Mouse (Mus musculus) kidney, embryonic 16.5 days (tissue): Measurements from ENCODE around the gene Cops4. TPM values are rescaled to one million over a fixed set of nuclear protein-coding genes. Genes with fewer than 3 reads are reported as not detected.

Experiments used
- ATAC-seq: fragments of 200-750 bp; cut with Nextera tagmentation; 2 replicates; pipeline ENCODE4 v1.8.0; 2017; ENCODE audit warnings: moderate TSS enrichment; ENCODE audit not compliant: low FRiP score, low TSS enrichment
- H3K27ac ChIP-seq: fragments of 300-500 bp; sonication (generic); 2 replicates; pipeline ENCODE4 v1.5.1; 2014; ENCODE audit warnings: low read length
- H3K27me3 ChIP-seq: fragments of 300-500 bp; sonication (generic); 2 replicates; pipeline ENCODE4 v1.6.1; 2014; ENCODE audit warnings: low read length, control low read depth, mixed read lengths; ENCODE audit not compliant: insufficient read depth
- H3K36me3 ChIP-seq: fragments of 300-500 bp; sonication (generic); 2 replicates; pipeline ENCODE4 v1.6.1; 2014; ENCODE audit warnings: low read length, control low read depth, mixed read lengths; ENCODE audit not compliant: insufficient read depth
- H3K4me1 ChIP-seq: fragments of 300-500 bp; sonication (generic); 2 replicates; pipeline ENCODE4 v1.6.1; 2014; ENCODE audit warnings: low read length, control low read depth, mixed read lengths; ENCODE audit not compliant: insufficient read depth
- H3K4me2 ChIP-seq: fragments of 300-500 bp; sonication (generic); replicated peaks from 2 replicates; pipeline ENCODE4 v1.6.1; 2014; ENCODE audit warnings: low read depth, low read length
- H3K4me3 ChIP-seq: fragments of 300-500 bp; sonication (generic); 2 replicates; pipeline ENCODE4 v1.5.1; 2014; ENCODE audit warnings: mild to moderate bottlenecking, low read length
- H3K9ac ChIP-seq: fragments of 300-500 bp; sonication (generic); replicated peaks from 2 replicates; pipeline ENCODE4 v1.6.1; 2014; ENCODE audit warnings: low read length
- H3K9me3 ChIP-seq: fragments of 300-500 bp; sonication (generic); 2 replicates; pipeline ENCODE4 v1.6.1; 2016; ENCODE audit warnings: low read length, control low read depth
- WGBS: fragments of 180-500 bp; shearing (Covaris S2); extraction: QIAGEN DNeasy Blood & Tissue Kit; methylation state at CpG from one replicate; pipeline ENCODE4 v1.1.7; 2014; 5-methylcytosine and 5-hydroxymethylcytosine counted together
- polyA plus RNA-seq: library from polyadenylated mRNA; unstranded; fragments of >200 nt; fragmentation: Nextera tagmentation; extraction: Ambion mirVana; gene quantifications from 2 replicates; pipeline ENCODE4 v1.2.1, GENCODE M21; 2015

The Cops4 gene
- polyA plus RNA-seq, 1 experiment from 2014 or later = 193 TPM

DNA sequence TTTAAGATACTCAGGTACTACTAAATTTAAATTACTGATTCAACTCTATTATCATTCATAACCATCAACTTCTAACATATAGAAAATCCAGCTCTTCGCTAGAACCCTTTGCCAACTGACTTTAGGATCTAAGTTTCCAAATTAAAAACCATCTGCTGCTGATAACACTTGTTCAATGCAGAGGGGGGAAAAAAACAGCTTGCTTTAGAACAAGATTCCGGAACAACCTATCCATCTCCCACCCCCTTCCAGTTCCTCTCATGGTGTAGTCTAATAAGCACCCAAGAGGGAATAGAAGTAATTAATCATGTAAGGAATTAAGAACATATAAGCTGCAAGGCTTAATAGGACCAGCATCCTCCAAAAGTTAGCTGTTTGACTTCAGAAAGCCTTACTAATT is 18.9 kb upstream of the Cops4 start:
- Histone ChIP-seq H3K4me3 (peak overlapping the region; percentile 85), H3K27ac (no peak overlapping the region), H3K4me2 (peak overlapping the region; percentile 96), H3K9me3 (no peaks in the 10 kb centered on the region), H3K9ac (no peak overlapping the region; the same call in 1 of the 2 replicates), H3K36me3 (no peaks in the 10 kb centered on the region), H3K27me3 (no peaks in the 10 kb centered on the region), H3K4me1 (peaks cover 18% of the 10 kb centered on the region)
- 15% methylated on average over 2 of the region's 2 CpGs for WGBS
- ATAC-seq = no peak

DNA sequence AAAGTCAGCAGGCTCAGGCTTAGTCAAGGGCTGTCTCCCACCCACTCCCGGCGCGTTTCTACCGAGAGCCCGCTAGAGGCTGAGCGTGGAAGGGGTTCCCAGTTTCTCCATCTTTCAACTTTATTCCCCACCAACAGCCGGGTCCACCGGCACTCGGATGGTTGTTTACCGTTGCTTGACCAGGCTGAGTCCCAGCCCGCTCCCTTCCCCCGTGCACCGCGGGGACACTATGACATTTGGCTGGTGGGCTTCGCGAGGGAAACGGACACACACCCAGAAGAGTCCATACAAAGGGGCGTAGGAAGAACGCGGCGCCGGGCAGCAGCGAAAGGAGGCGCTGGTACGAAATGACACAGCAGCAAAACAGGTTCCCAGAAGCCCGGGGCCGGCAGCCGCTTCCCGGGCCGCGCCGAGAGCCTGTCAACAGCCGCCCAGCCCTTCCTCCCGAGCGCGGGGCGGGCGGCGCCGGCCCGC is 18.2 kb upstream of the Cops4 start:
- Histone ChIP-seq H3K4me2 (peak overlapping the region; percentile 96), H3K9me3 (no peaks in the 10 kb centered on the region), H3K9ac (peak overlapping the region; percentile 80), H3K27ac (peak overlapping the region; percentile 66), H3K36me3 (no peaks in the 10 kb centered on the region), H3K4me3 (peak overlapping the region; percentile 85), H3K4me1 (peaks cover 18% of the 10 kb centered on the region), H3K27me3 (no peaks in the 10 kb centered on the region)
- peak; percentile 28 for ATAC-seq
- 0% methylated on average over 41 of the region's 41 CpGs for WGBS

DNA sequence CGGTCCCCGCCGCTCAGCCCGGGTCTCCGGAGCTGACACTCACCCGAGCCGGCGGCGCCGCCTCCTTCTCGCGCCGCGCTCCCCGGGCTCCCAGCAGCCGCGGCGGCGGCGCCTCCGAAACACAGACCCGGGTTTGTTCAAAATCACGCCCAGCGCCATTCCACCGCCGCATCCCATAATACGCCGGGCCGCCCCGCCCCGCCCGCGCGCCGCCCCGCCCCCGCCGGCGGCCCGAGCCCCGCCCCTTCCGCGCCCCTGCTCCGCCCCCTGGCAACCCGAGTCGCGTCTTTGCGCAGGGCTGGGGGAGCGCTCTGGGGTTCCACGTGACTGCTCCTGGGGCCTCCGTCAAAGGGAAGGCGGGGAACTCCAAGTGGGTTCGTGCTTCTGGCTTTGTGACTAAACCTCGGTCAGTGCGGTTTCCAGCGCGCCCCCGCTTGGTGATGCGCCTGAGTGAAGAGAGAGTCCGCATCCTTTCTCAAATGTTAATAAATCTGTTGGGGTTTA is 17.6 kb upstream of the Cops4 start, which contains the start of gene Lin54:
Gene Lin54, minus strand, starts transcription at position 182 of the 504 bp plus-strand sequence.
- Histone ChIP-seq H3K9ac (peak within 1 kb of the TSS; percentile 80), H3K9me3 (no peaks in the 10 kb centered on the region), H3K4me3 (peak within 1 kb of the TSS; percentile 85), H3K4me2 (peak within 1 kb of the TSS; percentile 96), H3K4me1 (peaks cover 18% of the 10 kb centered on the region), H3K27me3 (no peaks in the 10 kb centered on the region), H3K36me3 (no peaks in the 10 kb centered on the region), H3K27ac (peak within 1 kb of the TSS; percentile 75)
- under 1% methylated on average over 47 of the region's 60 CpGs for WGBS
- ATAC-seq = peak; percentile 93

DNA sequence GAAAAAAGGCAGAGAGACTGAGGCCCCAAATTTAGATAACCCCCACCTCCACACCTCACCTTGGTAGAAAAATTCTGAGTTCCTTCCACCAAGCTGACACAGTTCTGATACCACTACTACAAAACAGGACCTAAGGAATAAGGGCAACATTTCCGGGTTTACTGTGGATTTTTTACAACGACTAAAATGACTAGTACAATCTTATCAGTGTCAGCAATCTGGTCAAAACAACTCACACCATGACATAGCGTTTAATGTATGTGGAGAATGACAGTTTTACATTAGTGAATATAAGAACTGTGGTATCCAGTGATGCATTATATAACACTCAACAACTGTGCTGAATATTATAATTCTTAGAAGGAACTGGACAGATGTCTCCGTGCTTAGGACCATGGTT is 16.8 kb upstream of the Cops4 start:
- Histone ChIP-seq H3K4me1 (peaks cover 18% of the 10 kb centered on the region), H3K27me3 (no peaks in the 10 kb centered on the region), H3K4me3 (no peak overlapping the region), H3K4me2 (peak overlapping the region; percentile 63; the same call in 1 of the 2 replicates), H3K9ac (peak overlapping the region; percentile 70; the same call in 1 of the 2 replicates), H3K9me3 (no peaks in the 10 kb centered on the region), H3K27ac (peak overlapping the region; percentile 75; the same call in 1 of the 2 replicates), H3K36me3 (no peaks in the 10 kb centered on the region)
- WGBS = 70% methylated on average over 4 of the region's 4 CpGs
- ATAC-seq = 0 out of 2 replicates have a peak, but pooled peaks have one; percentile 1

DNA sequence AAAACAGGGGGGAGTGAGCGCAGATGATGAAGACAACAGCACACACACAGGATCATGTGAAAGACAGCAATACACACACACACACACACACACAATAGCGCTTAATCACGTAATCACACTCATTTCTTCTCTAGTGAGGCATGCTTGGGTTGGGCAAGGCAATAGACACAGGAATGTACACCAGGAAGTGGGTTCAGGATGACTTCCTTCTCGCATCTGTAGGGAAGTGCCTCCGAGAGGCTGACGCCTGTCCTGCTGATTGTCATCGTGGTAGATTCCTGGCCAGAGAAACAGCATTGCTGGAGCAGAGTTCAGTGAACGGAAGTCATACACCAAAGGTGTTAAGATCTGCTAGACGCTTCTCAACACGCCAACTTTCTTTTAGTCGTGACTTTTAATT is 8.9 kb upstream of the Cops4 start:
- H3K27me3 ChIP-seq = no peaks in the 10 kb centered on the region
- H3K27ac ChIP-seq = no peak overlapping the region
- no peak overlapping the region for H3K9ac ChIP-seq
- H3K4me1 ChIP-seq = peaks cover 4% of the 10 kb centered on the region; the same call in 1 of the 2 replicates
- H3K36me3 ChIP-seq = no peaks in the 10 kb centered on the region
- no peak overlapping the region for H3K4me3 ChIP-seq
- ATAC-seq = no peak
- H3K9me3 ChIP-seq = no peaks in the 10 kb centered on the region
- no peak overlapping the region for H3K4me2 ChIP-seq
- WGBS = 73% methylated on average over 11 of the region's 11 CpGs

DNA sequence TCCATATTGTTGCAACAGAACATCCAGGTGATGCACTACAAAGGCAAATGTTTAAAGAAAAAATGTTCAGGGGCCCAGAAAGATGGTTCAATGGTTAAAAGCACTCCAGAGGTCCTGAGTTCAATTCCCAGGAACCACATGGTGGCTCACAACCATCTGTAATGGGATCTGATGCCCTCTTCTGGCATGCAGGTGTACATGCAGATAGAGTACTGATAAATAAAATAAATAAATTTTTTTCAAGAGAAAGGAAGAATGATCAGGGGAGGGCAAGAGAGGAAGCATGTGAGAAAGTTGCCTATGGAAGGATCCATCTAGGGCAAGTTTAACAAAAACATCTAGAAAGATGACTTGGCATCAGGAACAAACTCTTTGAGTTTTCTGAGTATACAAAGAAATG is 5.5 kb upstream of the Cops4 start:
- Histone ChIP-seq H3K9me3 (no peaks in the 10 kb centered on the region), H3K27me3 (no peaks in the 10 kb centered on the region), H3K36me3 (no peaks in the 10 kb centered on the region), H3K4me2 (no peak overlapping the region), H3K4me3 (no peak overlapping the region), H3K4me1 (peaks cover 7% of the 10 kb centered on the region), H3K27ac (no peak overlapping the region), H3K9ac (no peak overlapping the region)
- no peak for ATAC-seq

DNA sequence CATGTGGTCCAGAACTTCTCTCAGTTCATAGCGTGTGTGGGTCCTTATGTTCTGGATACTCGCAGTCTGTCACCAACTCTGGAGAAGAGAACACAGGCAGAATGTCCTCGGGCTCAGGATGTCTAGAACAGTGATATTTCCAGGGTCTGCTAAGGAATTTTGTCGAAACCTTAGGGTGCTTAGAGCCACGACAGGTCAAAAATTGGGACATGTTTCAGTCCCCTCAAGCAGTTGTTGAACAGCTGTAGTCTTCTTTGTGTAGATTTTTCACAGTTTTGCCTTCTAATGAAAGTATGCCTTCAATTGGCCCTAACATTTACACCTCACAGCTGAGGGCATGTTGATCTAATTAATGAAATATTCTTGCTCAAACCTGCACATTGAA is 910 bp downstream of the Cops4 start:
- WGBS = 8% methylated on average over 5 of the region's 5 CpGs
- Histone ChIP-seq H3K4me3 (peak overlapping the region; percentile 71), H3K27ac (peak overlapping the region; percentile 78), H3K9me3 (no peaks in the 10 kb centered on the region), H3K27me3 (no peaks in the 10 kb centered on the region), H3K4me1 (peaks cover 16% of the 10 kb centered on the region), H3K9ac (peak overlapping the region; percentile 85), H3K36me3 (peaks cover 5% of the 10 kb centered on the region; the same call in 1 of the 2 replicates), H3K4me2 (peak overlapping the region; percentile 87)
- peak; percentile 10; the same call in 1 of the 2 replicates for ATAC-seq

DNA sequence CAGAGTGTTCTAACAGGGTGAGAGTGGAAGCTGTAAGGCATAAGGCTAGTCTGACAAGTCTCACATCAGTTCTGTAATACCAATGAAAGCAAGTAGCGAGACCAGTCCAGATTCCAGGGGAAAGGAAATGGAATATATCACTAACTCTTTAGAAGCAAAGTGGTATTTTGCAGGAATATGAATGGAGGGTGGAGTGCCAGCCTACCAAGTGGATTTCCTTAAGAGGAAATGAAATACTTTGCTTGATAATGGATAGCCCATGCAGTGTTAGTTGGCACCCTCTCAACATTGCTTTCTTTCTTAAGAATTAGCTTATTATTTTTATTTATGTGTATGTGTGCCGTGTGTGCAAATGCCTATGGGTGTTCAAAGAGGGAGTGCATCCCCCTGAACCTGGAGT is 2.1 kb downstream of the Cops4 start:
- Histone ChIP-seq H3K9ac (0 out of 2 replicates have a peak overlapping the region, but pooled peaks have one; percentile 26), H3K4me3 (0 out of 2 replicates have a peak overlapping the region, but pooled peaks have one; percentile 8), H3K4me2 (peak overlapping the region; percentile 15; the same call in 1 of the 2 replicates), H3K9me3 (no peaks in the 10 kb centered on the region), H3K27ac (no peak overlapping the region), H3K4me1 (peaks cover 16% of the 10 kb centered on the region), H3K36me3 (peaks cover 9% of the 10 kb centered on the region; the same call in 1 of the 2 replicates), H3K27me3 (no peaks in the 10 kb centered on the region)
- ATAC-seq = no peak
- 86% methylated on average over 2 of the region's 2 CpGs for WGBS

DNA sequence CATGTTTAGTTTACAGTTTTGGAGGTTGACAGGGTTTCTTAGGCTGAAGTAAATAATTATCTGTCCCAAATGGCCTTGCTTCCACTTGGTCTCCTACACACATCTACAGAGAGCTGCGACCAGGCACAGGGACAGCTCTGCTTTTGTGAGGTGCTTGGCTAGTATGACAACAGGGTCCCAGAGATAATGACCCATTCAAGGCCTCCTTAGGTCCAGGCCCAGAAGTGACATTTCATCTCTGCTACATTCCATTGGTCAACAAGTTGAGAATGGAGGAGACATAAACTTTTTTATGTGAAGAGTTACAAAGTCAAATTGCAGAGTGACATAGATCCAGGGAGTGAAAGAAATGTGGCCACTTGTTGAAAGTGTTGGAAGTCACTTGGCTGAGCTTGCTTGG is 5.2 kb downstream of the Cops4 start:
- peaks cover 9% of the 10 kb centered on the region; the same call in 1 of the 2 replicates for H3K36me3 ChIP-seq
- 84% methylated on average over 1 of the region's 1 CpGs for WGBS
- H3K9me3 ChIP-seq = no peaks in the 10 kb centered on the region
- ATAC-seq = no peak
- H3K4me2 ChIP-seq = no peak overlapping the region
- no peak overlapping the region for H3K9ac ChIP-seq
- no peak overlapping the region for H3K27ac ChIP-seq
- H3K4me1 ChIP-seq = peaks cover 11% of the 10 kb centered on the region
- H3K4me3 ChIP-seq = no peak overlapping the region
- no peaks in the 10 kb centered on the region for H3K27me3 ChIP-seq

DNA sequence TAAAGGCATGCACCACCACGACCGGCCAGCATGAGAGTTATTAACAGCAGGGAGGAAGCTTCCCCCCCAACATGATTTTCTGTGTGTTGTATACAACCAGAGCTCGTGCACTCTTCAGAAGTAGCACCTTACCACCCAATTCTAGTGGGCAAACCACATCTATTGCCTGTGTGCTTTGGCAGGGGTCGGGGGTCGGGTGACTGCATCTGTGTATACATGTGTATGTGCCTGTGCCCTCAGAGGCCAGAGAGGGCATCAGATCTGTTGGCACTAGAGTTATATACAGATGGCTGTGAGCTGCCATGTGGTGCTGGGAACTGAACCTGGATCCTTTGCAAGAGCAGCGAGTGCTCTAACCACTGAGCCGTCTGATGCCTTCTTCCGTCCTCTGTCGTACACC is 6.8 kb downstream of the Cops4 start:
- no peaks in the 10 kb centered on the region for H3K27me3 ChIP-seq
- peaks cover 4% of the 10 kb centered on the region for H3K4me1 ChIP-seq
- H3K9me3 ChIP-seq = no peaks in the 10 kb centered on the region
- H3K4me2 ChIP-seq = no peak overlapping the region
- H3K27ac ChIP-seq = no peak overlapping the region
- no peak overlapping the region for H3K4me3 ChIP-seq
- 96% methylated on average over 9 of the region's 9 CpGs for WGBS
- H3K9ac ChIP-seq = no peak overlapping the region
- peaks cover 23% of the 10 kb centered on the region for H3K36me3 ChIP-seq
- ATAC-seq = peak; percentile 59; the same call in 1 of the 2 replicates
